Mouse (Mus musculus) thymus, adult 2 months (tissue): ENCODE results near the gene Esp8. TPM values are rescaled to one million over a fixed set of nuclear protein-coding genes. Genes with fewer than 3 reads are reported as not detected.
"Not testable (repeated sequence)": the region's sequence is repeated elsewhere in the genome, so short reads cannot be mapped to it uniquely, and the experiment has no call there.

Source experiments
- DNase-seq: peaks from one replicate; pipeline ENCODE4 v3.0.0; 2021
- H3K27ac ChIP-seq: fragments of 200-500 bp; 2 replicates; pipeline ENCODE4 v1.5.1; 2012; ENCODE audit warnings: low read length, control low read depth; ENCODE audit not compliant: control insufficient read depth, insufficient read depth
- H3K27me3 ChIP-seq: fragments of 200-500 bp; 2 replicates; pipeline ENCODE4 v1.6.1; 2012; ENCODE audit warnings: mild to moderate bottlenecking, low read length, moderate library complexity, mixed read lengths; ENCODE audit not compliant: control insufficient read depth, insufficient read depth
- H3K36me3 ChIP-seq: fragments of 200-500 bp; 2 replicates; pipeline ENCODE4 v1.6.1; 2012; ENCODE audit warnings: mild to moderate bottlenecking, low read length, moderate library complexity; ENCODE audit not compliant: control insufficient read depth, insufficient read depth
- H3K4me1 ChIP-seq: fragments of 200-500 bp; replicated peaks from 2 replicates; pipeline ENCODE4 v1.6.1; 2012; ENCODE audit warnings: low read length; ENCODE audit not compliant: control insufficient read depth, insufficient read depth
- H3K4me3 ChIP-seq: fragments of 200-500 bp; 2 replicates; pipeline ENCODE4 v1.5.1; 2012; ENCODE audit warnings: mild to moderate bottlenecking, low read length, control low read depth, moderate library complexity; ENCODE audit not compliant: control insufficient read depth, insufficient read depth
- CTCF ChIP-seq: fragments of 200-500 bp; IDR thresholded peaks from 2 replicates; pipeline ENCODE4 v1.5.1; 2012; ENCODE audit warnings: mild to moderate bottlenecking, control low read depth, low read length, moderate library complexity, borderline replicate concordance; ENCODE audit not compliant: control insufficient read depth, poor library complexity, insufficient read depth; ENCODE audit errors: extremely low read depth
- POLR2A ChIP-seq: fragments of 200-500 bp; IDR thresholded peaks from 2 replicates; pipeline ENCODE4 v1.6.1; 2012; ENCODE audit warnings: mild to moderate bottlenecking, low read length, control low read depth, moderate library complexity; ENCODE audit not compliant: control insufficient read depth, poor library complexity, insufficient read depth; ENCODE audit errors: extremely low read depth
- WGBS: fragments of 180-500 bp; shearing (Covaris S2); methylation state at CpG from one replicate; pipeline ENCODE4 v1.1.7; 2018; 5-methylcytosine and 5-hydroxymethylcytosine counted together
- polyA plus RNA-seq: library from polyadenylated mRNA; depleted of rRNA; stranded (reverse); fragments of >200 nt; gene quantifications from 2 replicates; pipeline ENCODE4 v1.2.3, GENCODE M21; 2012; rRNA removed

The Esp8 gene
- not detected in 2 replicates for polyA plus RNA-seq

DNA sequence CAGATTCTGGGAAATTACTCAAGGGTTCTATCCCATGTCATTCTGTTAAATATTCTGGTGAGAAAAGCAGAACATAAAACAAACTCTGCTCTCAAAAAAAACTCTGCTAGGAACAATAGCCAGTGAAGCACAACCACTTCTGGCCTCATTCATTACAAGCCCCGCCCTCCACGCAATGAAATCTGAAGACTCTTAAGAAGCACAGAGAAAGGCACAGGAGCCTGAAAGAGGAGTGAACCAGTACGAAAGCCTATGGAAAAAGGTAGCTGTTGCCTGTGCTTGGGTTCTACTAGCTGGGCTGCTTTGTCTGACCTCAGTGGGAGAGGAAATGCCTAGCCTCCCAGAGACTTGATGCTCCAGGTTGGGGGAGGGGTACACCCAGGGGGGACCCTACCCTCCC, at the start of gene Esp8:
Gene Esp8 (plus strand): TSS at position 205 of the 400 bp plus-strand sequence.
- WGBS: 70% methylated on average over 3 of the region's 3 CpGs
- Histone ChIP-seq H3K4me3 (no peak within 1 kb of the TSS), H3K4me1 (no peaks in the 10 kb centered on the region), H3K27me3 (no peaks in the 10 kb centered on the region), H3K27ac (no peak within 1 kb of the TSS), H3K36me3 (no peaks in the 10 kb centered on the region)
- DNase-seq: no peak
- TF ChIP-seq CTCF: no peak
- no peak for TF ChIP-seq POLR2A

DNA sequence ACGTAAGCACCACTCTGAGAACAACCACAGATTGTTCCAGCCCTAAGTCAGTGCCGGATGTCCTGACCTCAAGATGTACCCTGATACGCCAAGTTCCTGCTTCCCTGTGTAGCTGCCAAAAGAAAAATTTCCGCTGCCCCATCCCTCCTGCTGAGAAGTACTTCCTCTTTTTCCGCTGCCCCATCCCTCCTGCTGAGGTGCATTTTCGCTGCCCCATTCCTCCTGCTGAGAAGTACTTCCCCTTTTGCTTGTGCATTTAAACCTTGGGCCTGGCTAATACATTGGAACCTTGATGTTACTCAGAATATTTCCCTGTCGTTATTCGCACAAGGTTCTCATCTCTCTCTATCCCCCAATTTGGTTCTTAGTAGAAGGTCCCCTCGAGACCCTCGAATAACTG, 36.3 kb upstream of the Esp8 start:
- H3K27ac ChIP-seq, H3K4me1 ChIP-seq, H3K27me3 ChIP-seq, H3K36me3 ChIP-seq, H3K4me3 ChIP-seq, DNase-seq: not testable (repeated sequence)
- WGBS: 85% methylated on average over 10 of the region's 10 CpGs

DNA sequence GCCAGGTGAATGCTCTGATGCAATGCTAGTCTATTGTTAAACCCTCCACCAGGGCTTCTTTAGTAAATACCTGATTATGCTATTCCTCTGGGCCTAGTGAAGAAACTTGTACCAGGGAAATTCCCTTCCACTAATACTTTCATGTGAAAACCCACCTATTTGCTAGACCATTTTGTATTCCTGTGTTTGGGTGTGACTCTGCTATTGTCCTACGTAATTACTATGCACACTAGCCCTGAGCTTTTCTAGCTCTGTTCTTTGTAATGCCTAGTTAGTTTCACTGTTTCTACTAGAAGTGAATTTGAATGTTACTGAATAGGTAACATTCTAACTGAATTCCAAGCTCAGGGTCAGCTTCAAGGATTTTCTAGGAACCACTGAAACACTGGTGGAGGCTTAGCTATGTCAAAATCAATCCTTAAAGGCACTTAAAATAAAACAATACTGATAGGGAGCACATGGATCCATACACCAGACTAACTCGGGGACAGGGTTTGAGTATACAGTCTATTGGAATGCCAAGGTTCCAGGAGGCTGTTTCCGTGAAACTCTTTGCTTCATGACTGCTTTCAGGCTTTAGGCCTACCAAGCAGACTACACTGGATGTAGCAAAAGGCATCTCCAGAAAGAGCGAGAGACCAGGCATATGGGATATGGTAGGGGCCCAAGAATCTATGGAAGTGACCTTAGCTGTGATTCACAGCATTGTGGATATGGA, 24.2 kb upstream of the Esp8 start:
- not testable (repeated sequence) for H3K4me3 ChIP-seq, DNase-seq, H3K36me3 ChIP-seq, H3K4me1 ChIP-seq, H3K27ac ChIP-seq, H3K27me3 ChIP-seq
- 90% methylated on average over 4 of the region's 4 CpGs for WGBS

DNA sequence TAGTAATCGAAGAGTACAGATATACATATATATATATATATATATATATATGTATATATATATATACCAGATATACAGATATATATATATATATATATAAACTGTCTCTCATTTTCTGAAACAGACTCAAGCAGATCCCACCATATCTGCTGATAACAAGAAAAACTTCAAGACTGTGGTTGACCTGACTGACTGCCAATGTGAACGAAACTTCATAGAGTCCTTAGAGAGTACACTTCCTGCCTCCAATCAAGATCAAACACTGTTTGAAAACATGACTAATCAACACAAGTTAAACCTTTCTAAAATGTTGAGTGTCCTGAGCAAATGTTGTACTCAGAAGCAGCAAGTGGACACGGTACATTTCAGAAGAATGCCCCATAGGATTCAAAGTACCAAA, 10.0 kb downstream of the Esp8 start:
- no peaks in the 10 kb centered on the region for H3K36me3 ChIP-seq
- H3K27me3 ChIP-seq: no peaks in the 10 kb centered on the region
- H3K27ac ChIP-seq: no peak overlapping the region
- TF ChIP-seq POLR2A (no peak), CTCF (no peak)
- DNase-seq: no peak
- no peak overlapping the region for H3K4me3 ChIP-seq
- 87% methylated on average over 3 of the region's 3 CpGs for WGBS
- H3K4me1 ChIP-seq: no peaks in the 10 kb centered on the region

DNA sequence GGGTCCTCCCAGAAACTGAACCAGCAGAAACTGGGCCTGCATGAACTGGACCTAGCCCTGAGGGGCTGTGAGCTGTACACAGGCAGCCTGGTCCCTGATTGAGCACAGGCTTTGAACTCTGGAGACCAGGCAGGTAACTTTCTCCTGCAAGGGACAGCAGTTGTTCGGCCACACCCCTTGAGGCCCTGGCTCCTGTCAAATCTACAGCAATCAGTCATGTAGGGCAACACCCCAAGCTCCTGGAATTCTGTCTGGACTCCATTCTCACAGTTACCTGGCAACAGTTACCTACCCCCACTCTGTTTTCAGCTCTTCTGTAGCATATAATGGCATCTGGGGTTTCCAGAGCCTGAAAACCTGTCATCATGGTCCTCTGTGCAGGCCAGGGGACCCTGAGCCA, 11.3 kb downstream of the Esp8 start:
- no peaks in the 10 kb centered on the region for H3K36me3 ChIP-seq
- TF ChIP-seq CTCF: no peak
- no peak for TF ChIP-seq POLR2A
- H3K4me3 ChIP-seq: no peak overlapping the region
- 94% methylated on average over 1 of the region's 1 CpGs for WGBS
- H3K27me3 ChIP-seq: no peaks in the 10 kb centered on the region
- H3K4me1 ChIP-seq: no peaks in the 10 kb centered on the region
- DNase-seq: no peak
- no peak overlapping the region for H3K27ac ChIP-seq

DNA sequence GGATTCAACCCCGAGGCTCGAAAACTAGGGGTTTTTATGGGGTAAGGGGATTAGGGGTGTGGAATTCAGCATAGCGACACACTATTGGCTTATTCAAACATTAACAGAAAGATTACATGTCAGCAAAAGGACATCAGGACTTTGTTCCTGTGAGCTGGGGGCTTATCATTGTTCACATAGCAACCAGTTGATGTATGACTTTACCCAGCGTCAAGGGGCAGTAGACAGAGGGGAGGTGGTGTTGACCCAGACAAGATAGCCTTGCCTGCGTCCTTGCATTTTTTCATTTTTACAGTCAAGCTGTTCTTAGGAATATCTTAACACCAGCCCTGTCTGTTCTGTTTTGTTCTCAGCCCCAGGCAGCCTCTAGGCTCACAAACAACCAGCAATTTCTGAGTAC, 27.2 kb downstream of the Esp8 start:
- not testable (repeated sequence) for DNase-seq, H3K4me3 ChIP-seq, H3K4me1 ChIP-seq, H3K27ac ChIP-seq, H3K27me3 ChIP-seq, H3K36me3 ChIP-seq
- WGBS: 89% methylated on average over 5 of the region's 5 CpGs

DNA sequence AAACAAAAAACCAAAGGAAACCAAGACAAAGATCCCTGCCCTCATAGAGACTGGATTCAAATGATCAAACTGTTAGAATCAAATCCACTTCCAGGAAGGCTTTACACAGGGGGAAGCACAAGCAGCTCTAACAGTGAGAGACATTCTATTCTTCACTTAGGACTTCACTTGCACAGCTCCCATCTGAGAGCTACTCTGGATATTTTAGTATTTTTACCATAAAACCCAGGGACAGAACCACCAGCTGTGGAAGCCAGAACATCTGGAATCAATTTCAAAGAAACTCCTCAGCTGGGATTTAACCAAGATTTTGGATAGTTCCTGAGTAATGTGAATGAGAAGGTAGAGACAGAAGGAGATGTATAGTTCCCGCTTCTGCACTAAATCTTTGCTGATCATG, 33.6 kb downstream of the Esp8 start:
- 94% methylated on average over 1 of the region's 1 CpGs for WGBS
- Histone ChIP-seq H3K36me3 (no peaks in the 10 kb centered on the region), H3K27me3 (no peaks in the 10 kb centered on the region), H3K27ac (no peak overlapping the region), H3K4me1 (no peaks in the 10 kb centered on the region), H3K4me3 (no peak overlapping the region)
- no peak for TF ChIP-seq POLR2A
- TF ChIP-seq CTCF: no peak
- DNase-seq: no peak
